Mouse (Mus musculus) adrenal gland, adult 8-10 months (tissue): ENCODE data around the gene Tpm1. TPM values are rescaled to one million over a fixed set of nuclear protein-coding genes. Genes with fewer than 3 reads are reported as not detected.

ENCODE experiments used
- DNase-seq: peaks from one replicate; pipeline ENCODE4 v3.0.0; 2022
- total RNA-seq, 4 experiments: library from RNA; stranded (reverse); gene quantifications; 2 replicates each; pipeline ENCODE4 v1.2.4; 2022

Gene Tpm1
- 100 to 1,000 TPM; 153 to 277 (median 212) TPM for total RNA-seq

DNA sequence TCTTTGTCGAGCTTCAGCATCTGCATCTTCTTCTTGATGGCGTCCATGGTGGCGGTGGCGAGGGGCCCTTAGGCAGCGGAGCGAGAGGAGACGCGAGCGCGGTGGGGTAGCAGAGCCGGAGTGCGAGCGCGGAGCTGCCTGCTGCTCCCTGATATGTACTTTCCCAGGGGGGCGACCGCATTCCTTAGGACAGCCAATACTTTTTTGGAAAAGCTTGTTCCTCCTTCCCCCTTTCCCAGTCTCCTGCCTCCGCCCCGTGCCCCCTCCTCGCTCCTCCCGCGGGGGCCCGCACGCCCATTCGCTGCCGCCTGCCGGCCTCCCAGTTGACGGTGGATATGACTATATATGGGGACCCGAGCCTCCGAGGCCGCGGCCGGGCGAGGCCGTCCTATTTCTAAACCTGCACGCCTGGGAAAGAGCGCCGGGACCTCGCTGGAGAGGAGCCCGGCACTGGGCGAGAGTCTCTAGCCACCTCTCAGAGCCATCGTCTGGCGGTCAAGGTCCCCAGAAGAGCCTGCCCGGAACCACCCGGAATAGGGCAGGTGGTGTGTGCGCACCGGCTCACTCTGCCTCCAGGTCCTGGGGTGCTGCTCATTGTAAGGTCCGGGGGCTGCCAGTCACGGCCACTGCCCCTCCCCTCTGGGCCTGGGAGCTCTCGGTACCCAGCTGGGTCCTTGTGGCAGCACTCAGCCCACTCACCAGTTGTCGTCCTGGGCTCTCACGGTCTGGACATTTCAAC, at the start of gene Tpm1:
Tpm1 (minus strand) TSS at position 321 of the 739 bp plus-strand sequence.
- DNase-seq: no peak

DNA sequence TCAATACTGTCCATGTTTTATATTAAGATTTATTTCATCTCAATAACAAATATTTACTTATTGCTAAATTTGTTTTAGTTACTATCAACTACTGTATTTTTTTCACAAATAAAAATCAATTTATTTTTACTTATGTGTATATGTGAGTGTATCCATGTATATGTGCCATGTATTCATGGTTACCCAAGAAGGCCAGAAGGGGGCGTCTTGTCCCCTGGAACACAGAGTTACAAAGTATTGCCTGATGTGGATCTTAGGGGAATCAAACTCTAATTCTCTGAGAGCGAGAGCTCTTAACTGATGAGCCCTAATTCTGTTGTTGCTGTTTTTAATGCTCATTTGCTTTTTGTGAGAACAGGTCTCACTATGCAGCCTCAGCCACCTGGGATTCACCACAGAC, 45.2 kb upstream of the Tpm1 start:
- DNase-seq: no peak

DNA sequence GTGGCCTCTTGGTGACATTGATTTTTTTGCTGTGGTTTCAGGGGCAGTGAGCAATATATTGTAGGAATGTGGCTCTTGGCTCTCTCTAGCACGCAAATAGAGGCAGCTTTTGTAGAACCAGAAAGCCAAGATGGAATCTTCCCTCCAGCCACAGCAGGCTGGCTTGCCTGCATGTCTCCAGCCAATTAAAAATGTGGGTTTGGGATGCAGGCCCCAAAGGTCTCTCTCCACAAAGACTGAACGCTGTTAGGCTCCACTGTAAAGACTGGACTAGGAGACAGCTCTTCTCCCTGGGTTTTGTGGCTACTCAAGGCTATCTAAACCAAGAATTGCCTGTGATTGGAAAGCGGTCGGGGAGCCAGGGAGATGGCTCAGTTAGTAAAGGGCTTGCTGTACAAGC, 43.0 kb upstream of the Tpm1 start:
- no peak for DNase-seq

DNA sequence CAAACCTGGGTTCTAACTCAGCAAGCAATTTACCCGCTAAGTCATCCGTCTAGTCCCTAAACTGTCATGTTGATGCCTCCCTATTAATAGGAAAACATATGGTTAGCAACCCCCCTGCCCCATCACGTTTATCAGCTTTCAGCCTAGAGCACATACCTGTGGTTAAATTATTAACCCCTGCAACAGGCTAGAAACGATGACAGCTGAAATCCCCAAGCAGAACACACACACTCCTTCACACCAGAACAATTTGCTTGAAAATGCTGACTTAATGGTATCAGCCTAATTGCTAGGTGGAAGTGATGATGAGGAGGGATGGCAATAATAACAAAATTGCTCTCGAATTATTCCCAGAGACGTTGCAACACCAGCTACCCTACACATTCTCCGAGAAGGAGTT, 42.4 kb upstream of the Tpm1 start:
- DNase-seq: no peak

DNA sequence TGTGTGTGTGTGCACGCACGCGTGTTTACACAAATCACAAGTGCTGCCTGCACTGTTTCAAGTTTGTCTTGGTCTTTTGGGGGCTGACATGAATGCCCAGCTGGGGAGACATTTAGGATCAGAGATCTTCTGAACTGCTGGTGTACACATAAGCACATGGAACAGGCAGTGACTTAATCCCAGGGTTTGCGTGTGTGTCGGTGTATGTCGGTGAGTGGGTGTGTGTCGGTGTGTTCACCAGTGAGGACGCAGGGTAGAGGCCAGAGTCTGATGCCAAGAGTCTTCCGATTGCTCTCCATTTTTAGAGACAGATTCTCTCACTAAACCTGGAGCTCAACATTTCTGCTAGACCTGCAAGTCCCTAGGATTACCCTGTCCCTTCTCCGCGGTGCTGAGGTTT, 41.9 kb upstream of the Tpm1 start:
- DNase-seq: no peak

DNA sequence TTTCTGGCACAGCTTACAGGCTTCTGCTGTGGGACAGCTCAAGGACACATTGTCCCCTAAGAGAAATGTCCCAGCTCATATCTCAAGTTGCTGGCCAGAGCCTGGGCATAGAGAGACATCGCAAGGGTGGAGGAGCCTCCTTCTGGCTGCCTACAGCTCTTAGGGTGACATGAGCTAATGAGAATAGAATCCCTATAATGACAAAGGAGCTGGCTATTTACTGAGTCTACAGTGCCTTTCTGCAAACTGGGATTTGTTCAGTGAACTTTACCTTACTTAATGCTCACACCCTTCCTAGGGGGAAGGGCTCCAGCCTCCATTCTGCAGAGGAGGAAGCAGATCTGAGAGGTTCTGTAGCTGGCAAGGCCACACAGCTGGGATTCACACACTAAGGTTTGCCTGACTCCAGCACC, 41.4 kb upstream of the Tpm1 start:
- no peak for DNase-seq

DNA sequence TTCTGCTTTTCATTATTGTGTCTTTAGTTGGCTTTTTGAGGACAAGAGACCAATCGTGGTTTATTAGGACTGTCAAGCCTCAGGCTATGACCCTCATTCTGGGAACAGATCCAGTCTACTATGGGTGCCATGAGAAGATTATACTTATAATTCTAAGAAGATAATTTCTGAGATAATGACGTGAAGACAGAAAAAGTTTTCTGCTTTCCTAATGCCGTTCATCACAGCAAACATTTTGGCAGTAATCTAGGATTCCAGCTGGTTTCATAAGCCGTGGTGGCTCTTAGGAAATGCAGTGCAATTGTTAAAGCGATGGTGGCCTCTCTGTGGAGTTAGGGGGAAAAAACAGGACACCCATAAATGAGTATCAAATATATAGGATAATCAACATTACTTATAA, 40.0 kb upstream of the Tpm1 start:
- no peak for DNase-seq

DNA sequence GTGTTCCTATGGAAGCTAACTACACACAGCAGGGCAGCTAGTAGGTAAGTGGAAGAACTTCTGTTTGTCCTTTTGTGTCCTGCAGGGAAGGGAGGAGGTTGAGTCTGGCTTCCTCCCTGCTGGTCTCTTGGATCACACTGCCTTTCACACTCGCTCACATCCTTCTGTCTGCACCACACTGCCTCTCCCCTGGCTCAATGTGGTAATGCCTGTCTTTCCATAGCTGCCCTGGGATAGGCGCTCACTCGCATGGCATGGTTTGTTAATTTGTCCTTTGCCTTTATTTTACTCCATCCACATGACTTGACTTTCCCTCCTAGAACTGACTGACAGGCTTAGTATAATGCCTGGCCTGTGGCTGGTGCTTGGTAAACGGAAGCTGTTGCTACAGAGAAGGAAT, 34.6 kb upstream of the Tpm1 start:
- no peak for DNase-seq

DNA sequence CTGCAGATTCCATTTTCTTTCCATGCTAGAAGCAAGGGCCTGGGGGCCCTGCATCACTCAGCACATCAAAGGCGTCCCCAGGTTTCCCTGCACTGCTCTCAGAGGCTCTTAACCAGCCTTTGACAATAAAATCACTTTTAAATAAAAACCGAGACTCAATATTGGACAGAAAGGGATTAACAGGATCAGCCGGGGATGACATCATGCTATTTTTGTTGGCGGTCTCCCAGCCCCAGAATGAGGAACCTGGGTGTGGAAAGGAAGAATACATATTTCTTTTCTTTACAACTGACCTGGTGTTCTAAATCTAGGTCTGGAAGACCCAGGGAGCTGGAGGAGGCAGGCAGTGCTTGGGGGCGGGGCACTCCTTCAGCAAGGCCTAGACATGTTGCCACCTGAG, 32.5 kb upstream of the Tpm1 start:
- no peak for DNase-seq

DNA sequence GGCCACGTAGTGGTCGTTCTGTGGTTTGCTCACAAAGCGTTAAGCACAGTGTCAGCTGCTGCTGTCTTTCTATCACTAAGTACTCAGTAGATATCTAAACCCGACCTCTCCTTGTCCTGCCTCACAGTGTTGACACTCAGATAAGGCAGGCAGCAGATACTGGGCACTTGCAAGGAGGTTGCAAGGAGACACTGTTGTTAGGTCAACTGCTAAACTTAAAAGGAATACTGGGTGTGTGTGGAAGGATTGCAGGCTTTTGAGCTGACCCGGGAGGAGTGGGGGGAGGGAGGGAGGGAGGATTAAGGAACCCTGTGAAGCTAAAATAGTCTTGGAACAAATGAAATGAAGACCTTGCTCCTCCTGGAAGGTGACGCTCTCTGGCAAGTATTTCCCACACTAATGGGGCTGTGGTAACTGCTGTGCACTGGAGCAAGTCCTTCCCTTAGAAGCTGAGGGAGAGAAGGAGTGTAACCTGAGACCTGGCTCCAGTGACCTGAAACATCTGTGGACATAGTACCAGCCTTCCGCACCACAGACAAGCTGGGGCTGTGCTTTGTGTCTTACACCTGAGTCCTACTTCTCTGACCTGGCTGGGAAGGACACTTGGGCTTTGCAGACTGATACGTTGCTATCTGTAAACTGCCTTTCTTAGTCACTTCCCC, 28.6 kb upstream of the Tpm1 start:
- no peak for DNase-seq

DNA sequence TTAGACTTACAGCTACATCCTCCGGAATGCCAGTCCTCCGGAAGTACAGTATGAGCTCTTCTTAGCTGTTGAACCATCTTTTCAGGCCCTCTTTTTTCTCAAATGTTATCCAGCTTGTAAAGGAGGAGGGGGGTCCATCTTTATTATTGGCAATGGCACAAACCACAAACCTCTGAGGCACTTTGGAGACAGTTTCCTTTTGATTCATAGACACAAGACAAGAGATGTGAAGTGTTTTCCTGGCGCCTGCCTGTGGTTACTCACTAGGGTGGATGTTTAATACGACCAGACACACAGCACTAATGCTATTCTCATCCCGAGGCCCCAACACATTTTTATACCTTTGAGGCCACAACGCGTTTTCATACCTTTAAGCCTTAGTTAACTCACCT, 28.1 kb upstream of the Tpm1 start:
- DNase-seq: no peak

DNA sequence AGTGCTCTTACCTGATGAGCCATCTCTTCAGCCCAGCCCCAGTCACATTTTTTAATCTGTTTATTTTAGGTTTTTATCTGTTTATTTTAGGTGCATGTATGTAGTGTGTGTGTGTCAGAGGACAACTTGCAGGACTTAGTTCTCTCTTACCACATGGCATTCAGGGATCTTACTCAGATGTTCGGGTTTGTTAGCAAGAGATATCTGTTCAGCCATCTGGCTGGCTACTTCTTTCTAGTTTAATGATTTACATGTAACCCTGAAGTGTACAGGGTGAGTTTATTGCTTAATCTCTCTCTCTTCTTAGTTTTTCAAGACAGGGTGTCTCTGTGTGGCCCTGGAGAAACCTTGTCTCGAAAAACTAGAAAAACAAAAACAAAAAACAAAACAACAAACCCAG, 23.0 kb upstream of the Tpm1 start:
- no peak for DNase-seq

DNA sequence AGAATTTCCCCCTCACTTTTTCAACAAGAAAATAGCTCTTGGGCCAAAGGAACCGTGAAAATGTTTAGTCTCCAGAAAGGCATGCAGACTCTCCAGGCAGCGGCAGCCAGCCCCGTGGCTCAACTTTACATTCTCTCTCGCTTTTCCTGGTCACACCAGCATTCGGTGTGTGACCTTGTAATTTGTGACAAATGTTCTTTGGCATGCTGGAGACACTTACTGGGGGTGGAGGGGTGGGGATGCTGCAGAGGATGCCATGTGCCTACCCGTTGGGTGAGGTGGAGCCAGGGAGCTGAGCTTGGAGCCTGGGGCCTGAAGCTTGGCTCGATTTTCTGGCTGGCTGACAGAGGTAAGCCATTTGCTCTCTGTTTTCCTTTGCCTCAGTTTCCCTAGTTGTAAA, 22.4 kb upstream of the Tpm1 start:
- no peak for DNase-seq

DNA sequence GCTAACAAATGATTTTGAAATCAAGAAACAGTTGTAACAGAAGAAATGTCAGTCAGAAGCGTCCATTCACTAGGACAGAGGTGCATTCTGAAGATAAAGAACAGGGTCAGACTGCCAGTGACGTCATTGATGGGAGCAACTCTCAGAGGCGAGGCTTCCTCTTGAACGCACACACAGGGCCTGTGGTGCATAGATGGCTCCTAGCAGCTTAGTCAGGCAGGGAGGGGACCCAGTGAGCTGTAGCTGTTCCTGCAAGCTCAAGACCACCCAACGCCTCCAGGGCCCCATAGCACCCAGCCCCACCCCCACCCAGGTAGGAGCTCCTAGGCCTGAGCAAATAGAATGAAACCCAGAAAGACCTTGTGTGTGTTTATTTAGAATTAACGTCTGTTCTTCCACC, 21.9 kb upstream of the Tpm1 start:
- DNase-seq: no peak

DNA sequence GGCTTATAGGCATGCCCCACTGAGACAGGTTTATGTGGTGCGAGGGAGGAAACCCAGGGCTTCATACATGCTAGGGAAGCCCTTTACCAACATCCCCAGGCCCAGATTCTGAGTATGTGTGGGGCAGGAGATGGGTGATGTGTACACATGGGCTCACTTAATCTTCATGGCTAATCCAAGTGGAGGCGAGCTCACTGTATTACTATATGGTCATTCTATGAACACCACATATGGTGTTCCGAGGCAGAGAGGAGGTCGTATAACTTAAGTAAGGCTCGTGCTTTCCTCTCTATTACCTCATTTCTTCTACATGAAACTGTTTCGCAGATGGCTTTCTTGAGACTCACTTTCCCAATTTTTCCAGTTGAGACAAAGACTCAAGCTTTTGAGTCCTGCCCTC, 17.4 kb upstream of the Tpm1 start:
- no peak for DNase-seq

DNA sequence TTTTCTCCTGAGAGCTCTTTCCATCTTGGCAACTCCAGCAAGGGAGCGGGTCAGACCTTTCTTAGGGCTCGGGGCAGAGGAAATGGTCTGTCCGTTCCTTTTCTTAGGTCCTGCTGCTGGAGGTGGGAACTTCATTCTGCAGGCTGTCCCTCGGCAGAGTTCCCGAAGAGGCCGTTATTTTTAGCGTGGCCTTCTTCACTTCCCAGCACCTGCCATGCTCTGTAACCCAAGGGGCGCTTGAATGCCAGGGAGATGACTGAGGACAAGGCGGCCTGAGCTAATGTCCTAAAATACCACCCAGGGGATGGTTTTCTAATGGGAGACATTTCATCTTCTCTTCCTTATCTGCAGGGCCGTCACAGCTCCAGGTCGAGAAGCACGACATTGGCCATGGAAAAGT, 10.5 kb upstream of the Tpm1 start:
- no peak for DNase-seq

DNA sequence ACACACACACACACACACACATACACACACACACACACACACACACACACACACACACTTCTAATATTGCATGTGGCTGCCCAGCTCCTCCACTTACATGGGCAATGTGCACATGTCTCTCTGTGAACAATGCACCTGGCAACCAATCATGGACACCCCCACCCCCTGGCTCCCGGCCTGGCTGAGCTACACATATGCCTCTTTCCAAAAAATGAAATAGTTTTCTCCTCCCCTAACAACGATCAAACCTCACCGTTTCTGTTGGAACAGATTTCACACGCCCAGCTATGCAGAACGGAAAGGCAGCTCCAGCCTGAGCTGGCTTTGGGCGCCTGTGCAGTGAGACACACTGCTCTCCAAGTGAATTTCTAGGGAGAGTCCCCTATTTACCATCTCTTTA, 9.2 kb upstream of the Tpm1 start:
- DNase-seq: no peak

DNA sequence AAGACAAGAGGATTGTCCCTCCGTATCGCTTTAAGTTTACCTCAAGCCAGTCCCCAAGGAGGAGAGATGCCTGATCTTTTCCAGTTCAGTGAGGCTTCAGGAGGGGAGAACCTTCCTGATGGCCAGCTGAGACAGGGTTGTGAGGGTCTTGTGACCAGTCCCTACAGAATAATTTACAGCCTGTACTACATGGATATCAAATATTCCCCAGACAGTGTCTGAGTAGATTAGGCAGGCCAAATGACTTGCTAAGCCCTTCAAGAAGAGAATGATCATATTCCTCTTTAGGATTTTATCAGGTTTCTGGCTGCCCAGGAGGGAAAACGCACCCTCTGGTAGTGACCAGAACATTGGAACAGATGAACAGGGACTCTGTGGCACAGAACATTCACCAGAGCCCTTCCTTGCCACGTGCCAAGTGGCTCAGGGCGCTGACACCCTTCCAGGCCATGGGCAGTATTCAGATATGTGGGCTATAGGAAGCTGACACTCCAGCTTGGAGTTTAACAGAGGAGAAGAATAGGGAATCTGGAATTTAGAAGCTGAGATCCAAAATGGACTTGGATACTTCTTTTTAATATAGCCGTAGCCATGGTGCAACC, 1.6 kb upstream of the Tpm1 start:
- DNase-seq: no peak

DNA sequence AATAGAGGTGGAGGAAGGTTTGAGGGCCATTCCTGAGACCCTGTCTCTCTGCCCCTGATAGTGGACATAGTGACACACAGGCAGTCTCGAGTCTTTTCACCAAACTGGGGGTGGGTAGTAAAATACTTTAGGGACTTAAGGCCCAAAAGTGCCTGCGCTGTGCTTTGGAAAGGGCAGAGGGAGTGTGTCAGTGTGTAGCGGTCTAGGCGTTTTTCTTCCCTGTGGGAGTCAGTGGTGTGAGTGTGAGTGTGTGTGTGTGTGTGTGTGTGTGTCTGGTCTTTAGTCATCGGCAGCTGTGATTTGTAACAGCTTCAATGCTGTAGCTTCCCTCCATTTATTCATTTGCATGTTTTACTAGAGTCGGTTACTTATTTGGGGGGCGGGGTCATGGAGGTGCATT, 630 bp upstream of the Tpm1 start:
- no peak for DNase-seq

DNA sequence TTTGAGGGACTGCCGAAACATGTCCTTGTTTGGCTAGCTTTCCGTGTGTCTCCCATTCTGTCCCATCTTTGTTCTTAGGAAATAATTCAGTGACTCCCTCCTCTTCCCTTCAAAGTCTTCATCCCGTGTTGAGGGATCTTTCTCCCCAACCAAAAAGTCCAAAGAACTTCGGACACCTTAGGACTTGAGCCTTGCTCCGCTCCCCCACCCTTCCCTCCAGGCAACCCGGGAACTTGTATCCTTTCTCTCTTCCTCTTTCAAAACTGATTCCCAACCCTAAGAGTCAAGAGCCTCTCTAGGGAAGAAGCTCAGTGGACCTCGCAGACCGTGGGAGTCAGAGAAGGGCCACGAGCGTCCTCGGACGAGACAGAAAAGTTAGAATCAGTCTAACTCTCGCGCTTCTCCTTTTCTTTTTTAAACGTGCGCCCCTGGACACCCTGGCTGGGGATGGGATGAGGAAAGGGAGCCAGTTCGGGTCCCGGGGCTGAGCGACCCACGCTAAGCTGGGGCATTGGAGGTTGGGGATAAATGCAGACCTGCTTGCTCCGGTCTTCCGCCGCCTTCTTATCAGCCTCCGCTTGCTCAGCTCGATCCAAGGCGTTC, 622 bp downstream of the Tpm1 start:
- DNase-seq: no peak

DNA sequence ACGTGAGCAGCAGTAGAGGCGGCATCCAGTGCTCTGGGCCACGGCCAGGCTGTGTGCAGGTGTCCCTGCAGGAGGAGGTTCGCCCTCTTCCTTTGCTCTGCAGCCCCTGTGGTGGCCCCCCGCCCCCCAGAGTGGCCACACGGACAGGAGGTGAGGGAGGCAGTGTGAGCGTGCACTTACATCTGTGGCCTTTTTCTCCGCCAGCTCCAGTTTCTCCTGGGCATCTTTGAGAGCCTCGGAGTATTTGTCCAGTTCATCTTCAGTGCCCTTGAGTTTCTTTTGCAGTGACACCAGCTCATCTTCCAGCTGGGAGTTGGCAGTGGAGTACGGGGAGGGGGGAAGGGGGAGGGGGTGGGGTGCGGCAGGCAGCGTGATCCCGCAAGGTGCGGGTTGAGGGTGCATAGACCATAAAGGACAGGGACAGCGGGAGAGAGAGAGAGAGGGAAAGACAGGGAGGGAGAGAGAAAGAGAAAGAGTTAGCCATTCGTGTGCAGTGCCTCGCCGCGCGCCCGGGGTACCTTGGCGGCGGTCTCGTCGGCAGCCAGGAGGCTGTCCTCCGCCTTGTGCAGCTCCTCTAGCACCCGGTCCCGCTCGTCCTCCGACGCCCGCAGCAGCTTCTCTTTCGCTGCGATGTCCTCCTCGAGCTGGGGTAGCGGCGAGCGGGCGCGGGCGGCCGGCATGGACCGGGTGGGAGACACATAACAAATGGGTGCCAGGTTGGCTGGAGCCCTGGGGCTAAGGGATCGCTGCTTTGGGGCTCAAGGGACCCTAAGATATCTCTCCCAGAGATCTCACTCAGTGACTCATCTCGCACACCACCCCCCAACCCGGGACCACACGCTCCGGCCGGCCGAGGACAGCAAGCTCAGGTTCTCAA, 1.4 kb downstream of the Tpm1 start:
- no peak for DNase-seq

DNA sequence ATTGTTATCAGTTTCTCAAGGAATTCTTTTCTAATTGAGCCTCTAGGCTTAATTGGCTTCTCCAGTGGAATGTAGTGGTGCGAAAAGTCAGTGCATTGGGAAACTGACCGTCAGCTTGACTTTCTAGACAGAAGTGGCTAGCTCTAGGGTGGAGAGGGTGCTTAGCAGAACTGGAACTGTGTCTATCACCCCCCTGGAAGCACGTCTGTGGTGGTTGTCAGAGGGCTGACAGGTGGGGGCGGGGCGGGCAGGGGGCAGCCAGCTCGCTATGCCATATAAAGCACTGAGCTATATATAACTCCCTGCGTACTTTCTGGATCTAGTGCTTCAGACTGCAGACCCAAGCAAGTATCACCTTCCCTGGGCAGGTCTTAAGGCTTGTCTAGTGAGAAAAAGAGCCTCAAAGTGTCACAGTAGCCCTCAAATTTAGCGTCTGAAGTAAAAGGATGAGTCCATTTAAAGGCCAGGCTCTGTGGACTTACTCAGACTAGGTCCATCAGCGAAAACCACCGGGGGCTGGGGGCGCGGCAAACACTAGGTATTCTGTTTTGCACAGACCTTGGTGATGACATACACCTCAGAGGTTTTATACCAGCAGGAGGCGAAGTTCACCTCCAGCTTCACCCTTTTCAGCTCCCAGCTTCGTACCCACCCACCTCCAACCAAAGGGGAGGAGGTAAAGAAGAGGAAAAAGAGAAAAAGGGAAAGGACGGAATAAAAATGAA, 2.2 kb downstream of the Tpm1 start:
- no peak for DNase-seq
